Mouse (Mus musculus) erythroblast, embryonic 14.5 days (primary cell): ENCODE data around the gene Map3k13. TPM values are rescaled to one million over a fixed set of nuclear protein-coding genes. Genes with fewer than 3 reads are reported as not detected.
A peak's percentile ranks its signal among the peaks of the same experiment; 100 is the strongest.
"Not testable (repeated sequence)": the region's sequence is repeated elsewhere in the genome, so short reads cannot be mapped to it uniquely, and the experiment has no call there.

Experiments
- H3K27me3 ChIP-seq: 2 replicates; pipeline ENCODE4 v1.6.1; 2012; ENCODE audit warnings: inconsistent platforms; ENCODE audit not compliant: control insufficient read depth
- H3K36me3 ChIP-seq: 2 replicates; pipeline ENCODE4 v1.6.1; 2012; ENCODE audit warnings: mild to moderate bottlenecking, inconsistent platforms; ENCODE audit not compliant: control insufficient read depth
- H3K4me1 ChIP-seq: 2 replicates; pipeline ENCODE4 v1.6.1; 2012; ENCODE audit warnings: inconsistent platforms; ENCODE audit not compliant: control insufficient read depth
- H3K4me3 ChIP-seq: replicated peaks from 2 replicates; pipeline ENCODE3; 2012; ENCODE audit warnings: moderate library complexity, mild to moderate bottlenecking, inconsistent platforms
- H3K9me3 ChIP-seq: 2 replicates; pipeline ENCODE4 v1.6.1; 2012; ENCODE audit warnings: low read length, inconsistent platforms, mixed read lengths; ENCODE audit not compliant: control insufficient read depth
- GATA1 ChIP-seq: IDR thresholded peaks from 2 replicates; pipeline ENCODE4 v1.6.1; 2012; ENCODE audit warnings: low read length, inconsistent platforms, mixed read lengths
- TAL1 ChIP-seq: IDR thresholded peaks from 3 replicates; pipeline ENCODE4 v1.6.1; 2012; ENCODE audit warnings: low read length, inconsistent platforms, mixed read lengths
- polyA plus RNA-seq: library from polyadenylated mRNA; stranded (reverse); fragments of >175 nt; gene quantifications from 2 replicates; pipeline ENCODE4 v1.2.3, GENCODE M21; 2012

Gene Map3k13
- polyA plus RNA-seq, 1 experiment, result 0.01 TPM

DNA sequence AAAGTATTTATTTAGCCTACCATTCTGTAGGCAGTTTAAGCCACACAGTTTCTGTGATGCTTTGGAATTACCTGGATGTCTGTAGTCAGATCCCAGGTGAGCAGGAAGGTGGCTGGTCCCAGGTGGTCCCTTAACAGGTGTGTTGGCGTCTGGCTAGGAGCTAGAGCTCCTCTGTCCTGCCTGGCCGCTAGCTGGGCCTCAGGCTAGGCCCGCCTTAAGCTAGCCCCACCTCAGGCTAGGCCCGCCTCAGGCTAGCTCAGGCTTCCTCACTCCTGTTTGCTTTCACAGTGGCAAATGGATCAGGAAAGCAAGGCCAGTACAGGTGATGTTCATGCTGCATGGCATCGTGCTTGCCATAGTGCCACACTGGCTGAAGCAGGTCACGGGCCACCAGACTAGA, 112.8 kb downstream of the Map3k13 start:
- H3K36me3 ChIP-seq, result peaks cover 4% of the 10 kb centered on the region; the same call in 1 of the 2 replicates
- H3K4me3 ChIP-seq, result no peak overlapping the region
- H3K27me3 ChIP-seq, result no peaks in the 10 kb centered on the region
- H3K9me3 ChIP-seq, result no peaks in the 10 kb centered on the region
- TF ChIP-seq GATA1 (no peak), TAL1 (no peak)
- H3K4me1 ChIP-seq, result peaks cover 4% of the 10 kb centered on the region

- not testable (repeated sequence) for H3K4me3 ChIP-seq, H3K9me3 ChIP-seq, H3K27me3 ChIP-seq, H3K36me3 ChIP-seq, H3K4me1 ChIP-seq
Observed at GRCm38 (mm10) chr16:21908906-21909305, 114.8 kb downstream of the Map3k13 start.

DNA sequence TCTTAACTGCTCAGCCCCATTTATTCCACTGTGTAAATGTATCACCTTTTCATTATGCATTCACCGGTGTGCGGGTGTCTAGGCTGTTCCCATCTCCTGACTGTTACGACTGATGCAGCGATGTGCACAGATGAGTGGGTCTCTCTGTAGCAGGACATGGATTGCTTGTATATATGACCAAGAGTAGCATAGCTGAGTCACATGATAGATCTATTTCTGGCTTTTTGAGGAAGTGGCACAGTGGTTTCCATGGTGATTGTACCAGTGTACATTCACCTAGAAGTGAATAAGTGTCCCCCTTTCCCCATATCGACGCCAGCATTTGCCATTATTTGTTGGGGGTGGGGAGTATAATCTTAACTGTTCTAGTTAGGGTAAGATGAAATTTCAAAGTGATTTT, 119.2 kb downstream of the Map3k13 start:
- TF ChIP-seq GATA1 (no peak), TAL1 (no peak)
- peaks cover 4% of the 10 kb centered on the region for H3K4me1 ChIP-seq
- no peaks in the 10 kb centered on the region for H3K9me3 ChIP-seq
- no peak overlapping the region for H3K4me3 ChIP-seq
- H3K36me3 ChIP-seq, result no peaks in the 10 kb centered on the region; the same call in 1 of the 2 replicates
- no peaks in the 10 kb centered on the region for H3K27me3 ChIP-seq

DNA sequence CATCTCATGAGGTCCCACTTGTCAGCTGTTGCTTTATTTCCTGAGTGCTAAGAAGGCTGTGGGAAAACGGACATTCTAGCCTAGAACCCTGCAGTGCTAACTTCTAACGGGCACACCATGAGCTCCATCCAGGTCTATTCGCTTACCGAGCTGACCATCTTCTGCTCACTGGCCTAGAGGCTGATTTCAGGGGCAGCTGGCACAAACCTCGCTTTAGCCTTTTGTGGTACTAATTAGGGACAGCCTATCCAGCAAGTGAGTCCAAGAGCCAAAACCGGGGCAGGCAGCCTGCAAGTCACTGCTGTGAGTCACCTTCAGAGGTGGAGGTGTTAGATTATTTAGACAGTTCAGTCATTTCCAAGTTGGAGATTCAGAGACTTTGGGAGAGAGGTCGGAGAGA, 122.5 kb downstream of the Map3k13 start:
- no peaks in the 10 kb centered on the region for H3K4me1 ChIP-seq
- no peak overlapping the region for H3K4me3 ChIP-seq
- no peaks in the 10 kb centered on the region for H3K9me3 ChIP-seq
- no peaks in the 10 kb centered on the region for H3K27me3 ChIP-seq
- H3K36me3 ChIP-seq, result no peaks in the 10 kb centered on the region; the same call in 1 of the 2 replicates
- no peak for TF ChIP-seq GATA1
- TF ChIP-seq TAL1, result no peak

- Histone ChIP-seq H3K36me3 (peaks cover 20% of the 10 kb centered on the region), H3K9me3 (no peaks in the 10 kb centered on the region), H3K4me3 (no peak overlapping the region), H3K27me3 (no peaks in the 10 kb centered on the region), H3K4me1 (no peaks in the 10 kb centered on the region)
- no peak for TF ChIP-seq GATA1
- TF ChIP-seq TAL1, result no peak
Observed at GRCm38 (mm10) chr16:21928471-21928870, 134.3 kb downstream of the Map3k13 start.

- Histone ChIP-seq H3K9me3 (peaks cover 3% of the 10 kb centered on the region), H3K4me1 (peaks cover 26% of the 10 kb centered on the region), H3K4me3 (peak within 1 kb of the TSS; percentile 74), H3K36me3 (peaks cover 8% of the 10 kb centered on the region), H3K27me3 (no peaks in the 10 kb centered on the region)
- TF ChIP-seq GATA1 (no peak), TAL1 (no peak)
Observed at GRCm38 (mm10) chr16:21946761-21947715, 152.9 kb downstream of the Map3k13 start, which contains the start of gene Tmem41a. Tmem41a (minus strand) TSS chr16:21947552.

DNA sequence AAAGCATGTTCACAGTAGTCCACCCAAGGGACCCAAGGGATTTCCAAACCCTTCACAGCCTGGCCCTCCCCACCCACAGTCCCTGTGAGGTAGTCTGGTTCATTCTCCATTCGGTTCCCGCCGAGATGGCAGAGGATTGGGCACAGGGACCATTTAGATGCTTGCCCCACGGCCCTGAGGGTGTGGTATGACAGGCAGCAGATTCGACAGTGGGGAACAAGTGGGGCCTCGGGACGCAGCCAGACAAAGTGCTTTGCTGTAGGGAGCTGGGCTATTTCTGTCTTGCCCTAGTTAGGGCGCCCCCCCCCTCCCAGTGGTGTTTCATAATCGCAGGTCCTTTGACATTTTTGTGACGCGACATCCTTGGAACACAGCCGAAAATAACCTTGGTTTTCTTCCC, 161.4 kb downstream of the Map3k13 start:
- no peaks in the 10 kb centered on the region for H3K4me1 ChIP-seq
- no peak overlapping the region for H3K4me3 ChIP-seq
- no peaks in the 10 kb centered on the region for H3K36me3 ChIP-seq
- no peaks in the 10 kb centered on the region for H3K27me3 ChIP-seq
- TF ChIP-seq TAL1 (no peak), GATA1 (no peak)
- H3K9me3 ChIP-seq, result no peaks in the 10 kb centered on the region

DNA sequence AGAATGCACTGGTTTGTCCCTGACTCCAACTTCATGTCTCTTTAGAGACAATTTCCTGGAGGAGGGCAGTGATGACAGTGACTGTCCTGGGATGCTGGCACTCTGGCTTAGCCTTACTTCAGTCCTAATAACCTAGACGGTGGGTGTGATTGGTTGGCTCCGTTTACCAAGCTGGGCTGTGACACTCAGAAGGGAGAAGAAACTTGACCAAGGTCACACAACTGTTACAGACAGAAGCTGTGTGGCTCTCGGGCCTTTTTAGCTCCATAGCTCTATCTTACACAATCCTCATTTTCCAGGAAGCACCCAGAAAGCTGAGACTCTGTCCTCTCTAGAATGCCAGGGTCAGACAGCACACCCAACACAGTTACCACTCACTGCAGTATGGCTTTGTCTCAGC, 171.4 kb downstream of the Map3k13 start:
- no peaks in the 10 kb centered on the region for H3K9me3 ChIP-seq
- H3K27me3 ChIP-seq, result no peaks in the 10 kb centered on the region
- TF ChIP-seq TAL1 (no peak), GATA1 (no peak)
- no peaks in the 10 kb centered on the region for H3K4me1 ChIP-seq
- no peaks in the 10 kb centered on the region for H3K36me3 ChIP-seq
- no peak overlapping the region for H3K4me3 ChIP-seq

DNA sequence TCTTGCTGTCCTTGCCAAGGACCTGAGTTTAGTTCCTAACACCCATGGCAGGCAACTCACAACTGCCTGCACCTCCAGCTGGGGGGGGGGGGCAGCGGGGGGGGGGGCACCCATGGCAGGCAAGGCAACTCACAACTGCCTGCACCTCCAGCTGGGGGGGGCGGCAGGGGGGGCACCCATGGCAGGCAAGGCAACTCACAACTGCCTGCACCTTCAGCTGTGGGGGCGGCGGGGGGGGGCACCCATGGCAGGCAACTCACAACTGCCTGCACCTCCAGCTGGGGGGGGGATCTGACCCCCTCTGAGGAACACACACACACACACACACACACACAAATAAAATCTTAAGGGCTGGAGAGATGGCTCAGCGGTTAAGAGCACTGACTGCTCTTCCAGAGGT, 175.7 kb downstream of the Map3k13 start:
- Histone ChIP-seq H3K4me1 (peaks cover 3% of the 10 kb centered on the region), H3K4me3 (no peak overlapping the region), H3K36me3 (no peaks in the 10 kb centered on the region), H3K27me3 (no peaks in the 10 kb centered on the region; the same call in none of the 2 replicates), H3K9me3 (no peaks in the 10 kb centered on the region)
- TF ChIP-seq TAL1 (no peak), GATA1 (no peak)
